Mouse (Mus musculus) G1E (cell line): Measurements from ENCODE around the gene Wdr81.

Experiments used
- CTCF ChIP-seq: IDR thresholded peaks from 2 replicates; pipeline ENCODE4 v1.5.1; 2012; ENCODE audit warnings: low read depth, low read length, inconsistent platforms, mixed read lengths
- GATA1 ChIP-seq: IDR thresholded peaks from 2 replicates; pipeline ENCODE4 v1.6.1; 2012; ENCODE audit warnings: borderline replicate concordance, low read length, inconsistent platforms, mixed read lengths
- POLR2AphosphoS5 ChIP-seq: IDR thresholded peaks from 2 replicates; pipeline ENCODE4 v1.6.1; 2012; ENCODE audit warnings: low read depth, low read length, inconsistent platforms; ENCODE audit not compliant: insufficient replicate concordance

DNA sequence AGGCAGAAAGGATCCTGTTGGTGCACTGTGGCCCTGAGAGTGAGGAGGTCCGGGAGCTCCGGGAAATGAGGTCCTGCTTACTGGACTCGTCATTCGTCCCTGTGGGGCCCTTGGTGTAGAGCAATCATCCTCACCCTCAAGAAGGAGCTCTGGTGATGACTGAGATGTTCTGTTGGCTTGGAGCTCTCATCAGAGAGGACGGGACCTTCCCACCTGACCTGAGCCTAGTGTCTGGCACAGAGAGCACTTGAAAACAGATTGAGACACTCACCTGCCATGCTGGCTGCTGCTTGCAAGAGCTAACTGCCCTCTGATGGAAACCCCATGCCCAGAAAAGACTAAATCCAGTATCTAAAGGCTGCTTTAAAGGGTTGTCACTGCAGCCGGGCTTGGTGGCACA lies 49.7 kb downstream of the Wdr81 start:
- TF ChIP-seq CTCF, result no peak
- no peak for TF ChIP-seq POLR2AphosphoS5
- TF ChIP-seq GATA1, result no peak
